Mouse (Mus musculus) kidney, postnatal 14 days (tissue): ENCODE measurements at regions not wholly inside any gene's neighbourhood (a gene's known extent, or its start where the extent isn't known, plus 50 kb on each side); places are given as distances from the start of the nearest gene placed in this dataset.

Experiments
- DNase-seq: peaks from one replicate; pipeline ENCODE4 v3.0.0; 2022; ENCODE audit warnings: mixed read lengths

DNA sequence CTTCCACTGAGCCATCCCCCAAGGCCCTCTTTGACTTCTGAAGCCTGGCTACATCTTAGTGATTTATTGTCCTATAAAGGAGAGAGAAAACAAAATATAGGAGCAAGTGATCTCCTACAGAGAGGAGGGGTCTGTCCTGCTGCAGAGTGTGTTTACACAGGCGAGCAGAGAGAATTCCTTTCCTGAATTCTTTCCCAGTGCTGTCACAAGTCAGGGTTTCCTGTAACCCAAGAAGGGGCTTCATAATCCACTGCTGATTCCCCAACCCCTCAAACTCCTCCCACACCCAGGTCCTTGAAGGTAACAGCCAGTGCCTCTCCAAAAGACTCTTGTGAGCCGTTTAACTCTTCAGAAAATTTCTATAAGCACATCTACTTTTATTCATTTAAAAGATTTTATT, 66.8 kb upstream of the Tpm1 start:
- DNase-seq = peak; percentile 13

- no peak for DNase-seq
Measured at GRCm38 (mm10) chr9:67114099-67114498, 64.9 kb upstream of the Tpm1 start.

- DNase-seq = no peak
Measured at GRCm38 (mm10) chr9:67111836-67112584, 62.8 kb upstream of the Tpm1 start.

GRCm38 (mm10) chr9:67107938-67108337, 58.7 kb upstream of the Tpm1 start:
- DNase-seq = no peak

- DNase-seq = peak; percentile 55
Measured at GRCm38 (mm10) chr9:67105867-67106266, 56.7 kb upstream of the Tpm1 start.

DNA sequence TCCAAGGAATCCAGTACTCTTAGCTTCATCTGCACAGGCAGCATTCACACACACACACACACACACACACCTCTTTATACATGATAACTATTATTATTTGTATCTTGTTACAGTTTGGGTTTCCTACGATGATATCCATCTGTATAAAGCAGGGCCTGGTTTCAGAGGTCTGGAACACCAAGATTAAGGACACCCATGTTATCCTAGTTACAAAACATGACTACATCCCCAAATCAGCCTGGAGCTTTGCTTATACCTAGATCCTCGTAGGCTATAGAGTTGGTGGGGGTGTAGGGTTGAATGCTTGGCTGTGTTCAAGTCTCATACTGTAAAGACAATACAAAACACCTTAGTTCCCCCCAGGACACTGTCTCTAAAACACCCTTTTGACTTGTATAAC, 56.0 kb upstream of the Tpm1 start:
- DNase-seq = no peak

GRCm38 (mm10) chr9:67104616-67105015, 55.4 kb upstream of the Tpm1 start:
- DNase-seq = no peak

DNA sequence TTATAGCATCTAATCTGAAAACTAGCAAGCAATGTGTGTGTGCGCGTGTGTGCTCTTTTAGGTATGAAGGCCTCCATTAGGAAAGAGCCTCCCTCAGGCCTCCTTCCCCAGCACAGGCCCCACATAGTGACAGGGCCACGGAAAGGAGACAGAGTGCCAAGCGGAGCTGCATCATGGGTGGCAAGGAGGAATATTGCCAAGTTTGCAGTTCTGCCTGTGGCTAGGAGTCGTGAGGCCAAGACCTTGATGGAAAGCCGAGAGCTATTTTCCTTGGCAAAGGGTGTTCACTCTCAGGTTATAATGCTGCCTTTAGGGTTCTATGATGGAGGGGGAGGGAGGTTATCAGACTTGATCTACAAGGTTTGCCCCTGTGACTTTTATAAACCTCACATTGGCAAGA, 53.4 kb upstream of the Tpm1 start:
- no peak for DNase-seq

DNA sequence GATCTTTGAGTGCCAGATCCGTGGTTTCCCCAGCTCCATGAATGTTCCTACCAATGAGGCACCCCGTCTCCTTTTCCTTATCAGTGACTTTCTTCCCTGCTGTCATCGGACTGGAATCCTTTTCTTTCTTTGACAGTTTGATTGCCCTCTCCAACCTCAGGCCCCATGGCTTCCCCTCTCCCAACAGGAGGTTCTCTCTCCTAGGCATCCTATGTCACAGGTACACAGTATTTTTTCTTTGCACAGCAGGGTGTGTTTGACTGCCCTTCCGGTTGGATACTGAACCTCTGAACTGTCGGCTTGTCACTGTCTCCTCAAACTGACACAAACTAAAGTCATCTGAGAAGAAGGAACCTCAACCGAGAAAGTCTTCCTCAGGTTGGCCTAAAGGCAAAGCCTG, 50.3 kb upstream of the Tpm1 start:
- DNase-seq = no peak
